Mouse (Mus musculus): ENCODE measurements around the gene Limk1.
A peak's percentile ranks its signal among the peaks of the same experiment; 100 is the strongest.
"Not testable (repeated sequence)": the region's sequence is repeated elsewhere in the genome, so short reads cannot be mapped to it uniquely, and the experiment has no call there.

Limk1 gene

DNA sequence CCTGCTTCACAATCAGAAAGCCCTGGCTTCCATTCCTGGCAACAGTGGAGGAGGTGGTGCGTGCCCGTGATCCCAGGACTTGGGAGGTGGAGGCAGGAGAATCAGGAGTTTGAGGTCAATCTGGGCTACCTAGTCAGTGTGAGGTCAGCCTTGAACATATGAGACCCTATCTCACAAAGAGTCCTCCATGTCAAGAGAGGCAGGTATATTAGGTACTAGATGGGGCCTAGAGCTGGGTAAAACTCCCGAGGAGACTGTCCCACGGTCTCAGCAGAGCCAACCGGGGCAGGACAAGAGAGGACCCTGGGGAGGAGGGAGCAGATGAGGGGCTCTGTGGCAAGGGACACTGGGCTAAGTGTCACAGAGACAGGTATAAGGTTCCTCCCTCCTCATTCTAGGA, 10.9 kb downstream of the Limk1 start:
- no peak for DNase-seq (ENCODE audit: low read depth)

DNA sequence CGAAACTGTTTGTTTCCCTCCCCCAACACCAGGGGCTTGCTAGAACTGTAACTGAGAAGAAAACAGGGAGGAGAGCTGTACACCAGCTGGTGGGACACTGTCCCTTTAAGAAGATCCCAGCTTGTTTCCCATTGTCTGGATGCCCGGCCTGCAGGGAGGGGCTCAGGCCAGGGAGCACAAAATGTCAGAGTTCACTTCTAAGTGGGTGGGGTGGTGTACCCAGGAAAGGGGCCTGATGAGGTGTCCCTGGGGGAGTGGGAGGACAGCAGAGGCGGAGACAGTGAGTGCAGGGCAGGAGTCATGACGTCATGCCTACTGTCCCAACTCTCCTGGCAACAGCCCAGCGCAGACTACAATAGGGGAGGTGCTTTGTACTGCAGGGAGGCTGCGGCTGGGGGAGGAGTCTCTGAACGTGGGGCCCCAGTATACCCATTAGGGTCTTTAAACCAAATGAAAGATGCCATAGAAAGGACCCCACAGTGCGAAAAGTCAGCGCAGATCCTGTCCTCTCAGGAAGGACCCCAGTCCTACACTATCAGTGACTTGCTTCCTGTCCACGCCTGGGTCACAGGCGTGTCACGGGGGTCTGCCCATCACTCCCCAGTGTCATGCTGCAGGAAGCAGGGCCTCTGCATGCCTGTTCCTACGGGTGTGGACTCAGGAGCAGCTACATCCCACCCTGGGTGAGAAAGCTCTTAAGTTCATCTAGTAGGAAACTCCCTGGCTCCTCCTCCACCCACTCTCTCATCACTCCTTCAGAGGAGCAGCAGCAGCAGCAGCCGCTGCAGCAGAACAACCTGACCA, 12.2 kb downstream of the Limk1 start:
- no peak for DNase-seq (ENCODE audit: low read depth)

DNA sequence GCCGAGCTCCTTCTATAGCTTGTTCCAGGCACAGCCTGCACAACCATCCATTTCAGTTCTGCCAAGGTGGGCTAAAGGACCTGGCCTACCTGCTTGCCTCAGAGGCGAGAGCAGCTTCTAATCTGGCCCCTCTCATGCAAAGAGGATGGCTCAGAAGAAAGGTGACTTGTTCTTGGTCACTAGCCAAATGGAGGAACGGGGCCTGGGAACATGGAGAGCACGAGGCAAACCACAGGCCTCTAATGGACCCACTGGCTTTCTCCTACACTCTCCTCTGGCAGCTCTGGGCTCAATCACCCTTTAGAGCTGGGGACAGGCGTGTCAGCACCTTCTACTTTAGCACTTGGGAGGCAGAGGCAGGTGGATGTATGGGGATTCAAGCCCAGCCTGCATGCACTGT, 13.4 kb downstream of the Limk1 start:
- no peak for DNase-seq (ENCODE audit: low read depth)

DNA sequence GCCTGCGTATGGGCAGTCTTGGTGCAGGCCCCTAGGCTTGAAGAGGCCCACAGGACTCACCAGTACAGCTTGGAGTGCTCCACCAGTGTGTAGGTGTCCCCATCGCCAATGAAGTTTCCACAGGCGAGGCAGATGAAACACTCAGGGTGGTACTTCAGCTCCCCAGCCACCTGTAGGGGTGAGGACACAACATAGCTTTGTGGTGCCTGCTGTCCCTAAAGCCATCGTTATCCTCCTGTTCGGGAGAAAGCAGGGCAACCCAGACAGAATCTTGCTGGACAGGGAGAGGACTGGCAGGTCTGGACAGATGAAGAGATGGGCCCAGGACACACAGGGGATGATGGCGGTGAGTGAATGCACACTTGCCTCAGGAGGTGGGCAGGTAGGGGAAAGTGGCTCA, 15.8 kb downstream of the Limk1 start:
- no peak for DNase-seq (ENCODE audit: low read depth)

DNA sequence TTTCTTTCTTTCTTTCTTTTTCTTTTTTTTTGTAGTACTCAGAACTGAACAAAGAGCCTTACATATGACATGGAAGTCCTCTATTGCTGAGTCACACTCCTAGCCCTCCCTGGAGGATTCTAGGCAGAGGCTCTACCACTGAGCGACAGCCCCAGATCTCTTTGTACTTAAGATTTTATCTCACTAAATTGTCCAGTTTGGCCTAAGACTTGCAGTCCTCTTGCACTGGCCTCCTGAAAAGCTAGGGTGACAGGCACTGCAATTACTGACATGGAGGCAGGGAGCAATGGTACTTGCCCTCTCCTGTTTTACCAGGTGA, 16.2 kb downstream of the Limk1 start:
- DNase-seq (ENCODE audit: low read depth) = no peak

DNA sequence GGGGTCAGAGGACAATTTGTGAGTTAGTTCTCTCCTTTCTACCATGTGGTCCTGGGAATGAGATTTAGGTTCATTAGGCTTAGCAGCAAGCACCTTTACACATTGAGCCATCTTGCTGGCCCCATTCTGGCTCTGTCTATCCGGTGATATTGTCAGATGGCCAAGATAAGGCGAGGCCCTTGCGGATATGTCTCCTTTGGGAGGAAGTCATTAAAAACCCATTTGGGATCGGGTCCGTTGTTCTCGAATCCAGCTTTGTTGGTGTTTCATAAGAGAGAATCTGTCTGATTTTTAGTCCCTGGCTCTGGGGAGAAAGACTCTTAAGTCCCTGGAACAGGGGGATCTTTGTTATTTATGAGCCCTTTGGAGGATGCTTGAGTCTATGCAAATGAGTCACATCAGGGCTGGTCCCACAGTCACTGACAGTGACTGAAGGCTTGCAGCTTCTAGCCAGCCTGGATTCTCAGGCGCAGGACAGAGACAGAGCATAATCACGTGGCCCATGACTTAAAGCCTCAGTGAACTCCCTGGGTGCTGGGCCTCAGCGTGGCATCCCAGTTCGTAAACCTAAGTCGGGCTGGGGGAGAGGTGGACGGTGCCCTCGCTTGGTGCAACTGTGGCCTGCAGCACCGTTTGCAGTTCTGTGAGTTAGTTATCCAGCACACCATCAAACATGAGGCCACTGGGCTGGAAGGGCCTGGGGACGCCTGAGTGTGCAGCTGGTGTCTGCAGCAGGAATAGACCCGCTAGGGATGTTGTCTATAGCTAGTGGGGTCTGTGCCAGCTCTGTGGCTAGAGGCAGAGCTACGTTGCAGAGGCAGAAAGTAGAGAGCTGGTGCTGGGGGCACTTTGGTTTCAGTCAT, 16.8 kb downstream of the Limk1 start:
- no peak for DNase-seq (ENCODE audit: low read depth)

DNA sequence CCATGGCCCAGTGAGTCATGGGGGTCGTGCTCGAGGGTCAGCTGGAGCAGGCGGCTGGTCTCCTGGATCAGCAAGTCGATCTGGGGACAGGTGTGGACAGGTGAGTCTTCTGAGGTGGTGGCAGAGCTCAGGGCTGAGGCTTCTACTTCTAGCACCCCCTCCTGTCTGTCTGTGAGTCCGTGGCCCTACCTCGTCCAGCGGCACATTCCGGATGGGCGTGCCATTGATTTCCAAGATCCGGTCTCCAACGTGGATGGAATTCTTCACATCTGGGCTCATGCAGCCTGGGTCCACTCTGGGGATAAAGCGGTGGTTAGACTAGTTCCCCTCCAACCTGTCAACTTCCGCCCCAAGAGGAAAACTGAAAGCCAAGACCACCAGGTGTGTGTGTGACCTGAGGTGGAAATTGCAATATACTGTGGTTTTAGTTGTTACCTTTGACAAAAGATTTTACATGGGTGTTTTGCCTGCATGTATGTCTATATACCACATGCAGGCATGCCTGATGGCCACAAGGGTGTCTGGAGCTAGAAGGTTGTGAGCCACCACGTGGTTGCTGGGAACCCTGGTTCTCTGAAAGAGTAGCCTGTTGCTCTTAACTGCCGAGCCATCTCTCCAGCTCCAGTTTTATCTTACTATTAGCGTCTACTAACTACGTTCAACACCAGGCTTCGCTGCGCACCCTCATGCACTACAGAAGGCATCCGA, 19.2 kb downstream of the Limk1 start:
- DNase-seq (ENCODE audit: low read depth) = no peak

DNA sequence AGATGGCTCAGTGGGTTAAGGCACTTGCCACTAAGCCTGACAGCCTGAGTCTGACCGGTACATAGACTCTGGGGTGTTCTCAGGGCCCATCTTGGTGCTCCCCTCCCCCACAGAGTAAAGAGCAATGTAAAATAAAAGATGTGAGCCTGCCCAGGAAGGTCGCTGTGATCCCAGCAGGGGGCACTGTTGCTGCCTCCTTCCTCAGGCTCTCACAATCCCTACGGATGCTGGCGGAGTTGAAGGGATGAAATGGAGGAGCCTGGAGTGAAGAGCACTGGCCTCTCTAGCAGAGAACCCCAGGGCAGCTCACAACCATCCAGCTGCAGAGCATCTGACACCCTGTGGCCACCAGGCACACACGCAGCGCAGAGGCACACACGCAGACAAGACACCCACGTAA, 19.9 kb downstream of the Limk1 start:
- no peak for DNase-seq (ENCODE audit: low read depth)

DNA sequence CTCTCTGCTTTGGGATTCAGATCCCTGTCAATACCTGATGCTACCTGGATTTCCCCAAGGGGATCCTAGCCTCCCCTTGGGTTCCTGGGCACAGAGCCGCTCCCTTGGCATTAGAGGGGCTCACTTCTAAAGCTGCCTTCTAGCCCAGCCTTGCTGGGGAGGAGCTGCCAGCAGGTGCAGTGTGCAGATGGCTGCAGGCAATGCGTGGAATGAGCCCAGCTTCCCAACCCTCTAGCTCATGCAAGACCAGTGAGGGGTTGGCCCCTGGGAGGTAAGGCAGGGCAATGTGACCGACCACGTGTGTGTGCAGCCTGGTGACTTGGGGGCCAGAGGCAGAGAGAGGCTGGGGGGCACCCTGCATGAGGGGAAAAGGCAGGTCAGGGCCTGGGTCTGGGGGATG, 31.7 kb downstream of the Limk1 start:
- no peak for DNase-seq (ENCODE audit: low read depth)

DNA sequence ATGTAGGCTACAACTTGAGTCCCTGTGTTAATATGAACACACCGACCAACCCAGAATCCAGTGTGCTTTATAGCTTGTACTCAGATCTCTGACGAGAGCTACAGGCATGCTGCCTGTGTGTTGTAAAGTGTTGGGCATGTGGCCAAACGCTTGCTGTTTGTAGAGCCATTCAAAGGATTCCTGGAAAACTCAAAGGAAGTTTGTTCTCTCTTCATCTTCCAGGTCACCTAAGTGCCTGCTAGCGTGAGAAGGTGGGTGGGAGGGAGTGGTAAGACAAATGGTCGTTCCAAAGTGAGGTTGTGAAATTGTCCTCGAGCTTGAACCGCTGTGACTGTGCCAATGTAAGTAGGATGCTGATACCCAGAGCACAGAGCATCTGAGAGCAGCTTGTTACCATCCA, 36.4 kb downstream of the Limk1 start:
- no peak for DNase-seq (ENCODE audit: low read depth)

DNA sequence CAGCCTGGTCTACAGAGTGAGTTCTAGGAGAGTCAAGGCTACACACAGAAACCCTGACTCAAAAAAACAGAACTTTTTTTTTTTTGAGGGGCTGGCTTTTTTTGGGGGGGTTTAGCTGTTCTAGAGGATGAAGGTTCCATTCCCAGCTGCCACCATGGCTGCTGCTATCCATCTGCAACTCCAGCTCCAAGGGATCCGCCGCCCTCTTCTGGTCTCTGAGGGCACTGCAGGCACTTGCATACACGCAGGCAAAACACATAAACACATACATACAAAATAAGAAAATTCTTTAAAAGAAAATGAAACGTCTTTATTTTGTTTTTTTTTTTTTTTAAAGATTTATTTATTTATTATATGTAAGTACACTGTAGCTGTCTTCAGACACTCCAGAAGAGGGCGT, 37.5 kb downstream of the Limk1 start:
- no peak for DNase-seq (ENCODE audit: low read depth)

DNA sequence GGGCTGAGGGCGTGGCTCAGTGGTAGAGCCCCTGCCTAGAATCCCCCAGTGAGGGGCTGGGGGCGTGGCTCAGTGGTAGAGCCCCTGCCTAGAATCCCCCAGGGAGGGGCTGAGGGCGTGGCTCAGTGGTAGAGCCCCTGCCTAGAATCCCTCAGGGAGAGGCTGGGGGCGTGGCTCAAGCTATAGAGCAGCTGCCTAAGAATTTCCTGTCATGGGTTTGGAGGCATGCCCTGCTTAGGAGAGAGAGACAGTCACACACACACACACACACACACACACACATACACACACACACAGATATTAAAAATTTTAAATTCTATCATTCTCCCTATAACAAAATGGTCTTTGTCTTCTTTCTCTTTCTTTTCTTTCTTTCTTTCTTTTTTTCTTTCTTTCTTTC, 39.4 kb downstream of the Limk1 start:
- DNase-seq (ENCODE audit: low read depth) = not testable (repeated sequence)

DNA sequence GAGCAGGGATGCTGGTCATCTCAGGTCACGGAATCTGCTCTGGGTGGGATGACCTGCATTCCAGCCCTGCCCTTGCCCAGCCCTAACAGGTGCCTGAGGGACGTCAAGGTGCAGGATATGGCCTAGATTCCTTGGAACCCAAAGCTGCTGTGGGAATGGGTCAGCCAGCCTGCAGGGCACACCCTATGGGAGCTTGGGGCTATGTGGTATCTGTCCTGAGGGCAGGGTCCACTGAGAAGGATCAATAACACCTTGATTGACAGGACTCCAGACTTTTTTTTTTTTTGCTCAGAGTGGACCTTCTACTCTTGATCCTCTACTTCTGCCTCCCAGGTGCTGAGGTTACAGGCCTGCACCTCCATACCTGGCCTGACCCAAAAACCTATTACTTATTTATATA, 41.0 kb downstream of the Limk1 start:
- no peak for DNase-seq (ENCODE audit: low read depth)

DNA sequence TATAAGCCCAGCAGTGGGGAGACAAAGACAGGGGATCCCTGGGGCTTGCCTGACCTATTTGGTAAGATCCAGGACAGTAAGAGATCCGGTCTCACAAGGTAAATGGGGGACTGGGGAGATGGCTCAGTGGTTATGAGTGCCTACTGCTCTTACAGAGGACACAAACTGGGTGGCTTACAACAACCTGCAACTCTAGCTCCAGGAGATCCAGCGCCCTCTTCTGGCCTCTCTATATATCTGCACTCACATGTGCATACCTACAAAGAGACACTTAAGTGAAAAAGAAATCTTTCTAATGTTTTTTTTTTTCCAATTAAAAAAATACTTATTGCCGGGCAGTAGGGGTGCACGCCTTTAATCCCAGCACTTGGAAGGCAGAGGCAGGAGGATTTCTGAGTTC, 41.9 kb downstream of the Limk1 start:
- DNase-seq (ENCODE audit: low read depth) = no peak

DNA sequence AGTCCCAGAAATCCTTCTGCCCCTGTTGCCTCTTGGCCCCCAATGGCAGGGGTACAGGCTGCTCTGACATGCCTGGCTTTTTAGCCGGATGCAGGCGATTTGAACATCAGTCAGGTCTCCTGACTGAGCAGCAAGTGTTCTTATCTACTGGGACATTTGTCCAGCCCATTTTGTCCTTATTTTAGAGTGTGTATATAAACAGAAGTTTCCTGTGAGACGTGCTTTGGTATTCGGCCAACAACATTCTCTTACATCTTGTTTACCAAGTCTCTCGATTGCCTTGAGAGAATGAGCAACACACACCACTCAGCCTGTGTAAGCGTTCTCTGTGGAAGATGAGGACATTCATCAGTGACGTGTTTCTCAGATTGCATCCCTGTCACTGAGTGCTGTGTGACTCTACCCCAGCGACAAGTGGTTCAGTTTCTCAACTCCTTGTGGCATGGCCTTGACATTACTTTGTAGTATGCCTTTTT, 43.7 kb downstream of the Limk1 start:
- DNase-seq (ENCODE audit: low read depth) = no peak

DNA sequence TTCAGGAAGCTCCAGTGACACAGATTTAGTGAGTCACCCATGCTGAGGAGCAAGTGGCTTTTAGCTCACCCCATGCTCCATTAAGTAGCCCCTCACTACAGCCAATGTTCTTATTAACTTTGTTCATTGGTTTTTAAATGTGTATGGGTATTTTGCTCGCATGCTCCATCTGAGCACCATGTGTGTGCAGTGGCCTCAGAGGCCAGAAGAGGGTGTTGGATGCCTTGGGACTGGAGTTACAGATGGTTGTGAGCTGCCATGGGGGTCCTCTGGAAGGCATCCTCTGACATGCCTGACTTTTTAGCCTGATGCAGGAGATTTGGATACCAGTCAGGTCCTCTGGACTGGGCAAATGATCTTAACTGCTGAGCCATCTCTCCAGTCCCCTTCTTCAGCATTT, 44.3 kb downstream of the Limk1 start:
- no peak for DNase-seq (ENCODE audit: low read depth)

DNA sequence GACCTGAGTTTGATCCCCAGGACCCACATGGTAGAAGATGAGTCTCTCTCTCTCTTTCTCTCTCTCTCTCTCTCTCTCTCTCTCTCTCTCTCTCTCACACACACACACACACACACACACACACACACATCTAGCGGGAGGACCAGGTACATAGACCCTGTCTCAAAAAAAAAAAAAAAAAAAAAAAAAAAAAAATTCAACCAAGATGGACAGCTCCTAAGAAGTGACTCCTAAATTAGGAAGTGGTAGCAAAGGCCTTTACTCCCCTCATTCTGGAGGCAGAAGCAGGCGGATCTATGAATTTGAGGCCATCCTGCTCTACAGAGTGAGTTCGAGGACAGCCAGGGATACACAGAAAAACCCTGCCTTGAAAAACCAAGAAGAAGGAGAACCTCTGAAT, 48.0 kb downstream of the Limk1 start:
- no peak for DNase-seq (ENCODE audit: low read depth)

DNA sequence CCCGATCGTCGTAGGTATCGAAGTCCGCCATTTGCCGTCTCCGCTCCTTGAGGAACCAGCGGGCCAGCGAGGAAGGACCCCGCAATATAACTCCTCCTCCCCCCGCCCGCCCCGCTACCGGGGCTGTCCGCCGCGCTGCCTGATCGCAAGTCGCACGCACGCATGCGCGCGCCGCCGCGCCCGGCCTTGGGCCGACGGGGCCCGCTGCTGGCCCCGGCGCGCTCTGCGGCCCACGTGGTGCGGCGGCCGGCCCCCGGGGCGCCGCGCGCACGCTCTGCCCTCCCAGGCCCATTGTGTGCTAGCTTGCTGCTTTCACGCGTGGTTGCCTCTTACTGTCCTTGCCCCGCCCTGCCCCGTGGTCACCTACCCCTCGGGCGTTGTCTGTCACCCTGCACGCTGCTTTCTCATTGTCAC, 49.1 kb downstream of the Limk1 start, which contains the start of gene Eif4h:
Gene Eif4h (minus strand): TSS at position 222 of the 414 bp plus-strand sequence.
- DNase-seq (ENCODE audit: low read depth) = peak; percentile 87

DNA sequence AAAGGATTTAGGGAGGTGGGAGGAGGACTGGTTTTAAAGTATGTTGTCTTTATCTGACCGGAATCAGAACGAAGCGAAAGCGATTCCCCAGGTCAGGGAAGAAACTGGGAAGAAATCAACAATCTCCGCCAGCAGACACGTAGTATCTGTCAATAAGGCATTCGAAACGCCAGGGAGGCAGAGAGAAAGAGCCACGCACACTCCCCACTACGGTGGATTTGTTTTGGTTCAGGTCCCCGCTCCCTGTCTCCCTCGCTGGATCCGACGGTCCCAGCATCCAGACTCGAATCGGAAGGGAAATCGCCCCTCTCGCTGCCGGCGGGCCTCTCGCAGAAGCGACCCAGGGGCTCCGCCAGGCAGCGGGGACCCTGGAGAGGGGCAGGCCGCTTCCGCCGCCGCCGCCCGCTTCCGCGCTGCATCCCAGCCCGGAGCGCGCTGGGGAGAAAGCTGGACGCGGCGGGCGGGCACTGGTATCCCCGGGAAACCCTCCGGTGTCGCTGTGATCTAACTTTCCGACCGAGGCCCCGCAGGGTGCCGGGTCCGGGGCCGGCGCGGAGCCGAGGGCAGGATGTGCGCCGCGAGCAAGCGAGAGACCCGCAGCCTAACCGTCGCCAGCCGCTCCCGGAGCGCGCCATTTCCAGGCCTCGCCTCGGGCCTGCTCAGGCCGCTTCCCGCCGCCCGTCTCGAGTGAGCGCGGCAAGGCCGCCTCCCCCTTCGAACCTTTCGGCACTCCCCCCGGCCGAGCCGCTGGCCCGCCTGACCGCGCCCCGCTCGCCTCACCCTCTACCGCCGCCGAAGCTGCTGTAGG, 49.7 kb downstream of the Limk1 start:
- no peak for DNase-seq (ENCODE audit: low read depth)

DNA sequence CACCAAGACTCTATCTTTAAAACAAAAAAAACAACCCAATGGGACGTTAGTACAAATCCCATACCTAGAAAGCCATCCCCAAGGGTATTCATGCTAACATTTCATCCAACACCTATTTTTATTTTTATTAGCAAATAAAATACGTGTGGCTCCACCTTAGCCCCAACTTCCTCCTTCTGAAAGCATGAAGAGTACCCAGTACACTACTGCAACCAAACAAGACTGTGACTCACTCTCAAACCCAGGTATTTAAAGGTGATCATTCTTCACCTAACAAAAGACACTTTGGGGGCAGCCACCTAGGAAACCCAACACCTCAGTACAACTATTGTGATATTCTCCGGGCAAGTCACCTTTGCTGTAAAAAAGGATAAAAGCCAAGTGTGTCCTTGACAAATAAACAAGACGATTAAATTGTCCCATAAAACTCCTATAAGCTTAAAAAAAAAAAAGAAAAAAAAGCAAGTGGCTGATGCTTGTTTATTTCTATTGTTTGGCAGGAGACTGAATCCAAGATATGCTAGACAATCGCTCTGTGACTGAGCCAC, 50.5 kb downstream of the Limk1 start:
- DNase-seq (ENCODE audit: low read depth) = no peak

DNA sequence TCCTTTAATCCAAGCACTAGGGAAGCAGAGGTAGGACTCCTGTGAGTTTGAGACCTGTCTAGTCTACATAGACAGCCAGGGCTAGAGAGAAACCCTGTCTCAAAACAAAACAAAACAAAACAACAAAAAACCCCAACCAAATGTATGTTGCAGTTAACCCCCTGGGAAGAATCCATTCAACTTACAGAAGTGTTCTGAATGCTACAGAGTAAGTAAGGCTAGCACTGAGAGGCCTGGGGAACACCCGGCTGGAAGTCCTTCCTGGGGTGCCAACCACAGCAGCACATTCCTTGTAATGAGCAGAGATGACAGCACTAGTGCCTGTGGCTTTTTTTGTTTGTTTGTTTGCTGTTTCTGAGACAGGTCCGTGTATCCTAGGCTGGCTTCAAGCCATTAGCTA, 55.6 kb downstream of the Limk1 start:
- no peak for DNase-seq (ENCODE audit: low read depth)

DNA sequence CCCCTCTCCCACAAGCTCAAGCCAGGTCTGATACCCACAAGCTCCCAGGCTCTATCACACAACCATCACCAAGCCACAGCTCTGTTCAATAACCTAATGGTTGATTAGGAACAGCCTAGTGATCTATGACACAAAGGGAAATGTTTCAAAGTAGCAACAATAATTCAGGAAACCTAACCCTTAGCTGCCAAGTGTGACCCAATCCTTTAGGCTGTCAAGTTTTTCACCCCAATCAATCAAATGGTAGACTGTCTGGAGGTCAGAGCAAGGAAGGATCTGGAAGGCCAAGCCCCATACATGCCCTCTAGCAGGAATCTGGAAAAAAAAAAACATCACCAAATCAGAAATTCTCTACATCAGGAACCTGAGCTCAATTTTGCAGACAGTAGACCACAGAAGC, 57.6 kb downstream of the Limk1 start:
- DNase-seq (ENCODE audit: low read depth) = no peak

Data from fibroblast of lung, adult 2 months (primary cell).